ENCODE assay signal across 16 mouse cellular contexts in the genomic region with DNA sequence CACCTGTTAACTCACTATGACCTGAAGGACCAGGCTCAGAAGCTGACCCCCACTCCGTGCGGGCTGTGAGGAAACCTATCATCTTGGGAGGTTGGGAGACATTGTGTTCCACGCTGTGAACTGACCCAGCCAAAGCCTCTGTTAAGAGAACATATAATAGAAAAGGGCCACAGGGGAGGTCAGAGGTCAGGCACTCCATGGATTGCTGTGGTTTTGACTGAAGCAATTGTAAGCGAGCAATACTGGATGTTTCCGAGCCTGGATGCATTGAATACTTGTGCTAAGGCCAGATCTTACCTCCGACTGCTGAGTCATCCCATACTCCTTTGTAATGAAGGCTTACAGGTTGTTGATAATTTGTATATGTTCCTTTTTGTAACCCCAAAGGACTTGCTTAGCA.
"Had no signal": no experiment of that assay in that cellular context is flagged by ENCODE, and none has a peak within 500 bp of the region (broad histone marks: within the 10 kb centered on the region; RNA-seq: fewer than 3 reads in every experiment).

No protein-coding gene starts in this region.

- H3K4me3 ChIP-seq: kidney, embryonic 15.5 days; left cerebral cortex, adult 2 months; limb, embryonic 12.5 days; liver, embryonic 13.5 days; lung, embryonic 15.5 days; megakaryocyte, embryonic 14.5 days; midbrain, embryonic 15.5 days; neural tube, embryonic 12.5 days had no signal

- H3K9me3 ChIP-seq: kidney, embryonic 15.5 days; limb, embryonic 12.5 days; liver, embryonic 13.5 days; lung, embryonic 15.5 days; midbrain, embryonic 15.5 days; neural tube, embryonic 12.5 days had no signal

- H3K4me2 ChIP-seq: kidney, embryonic 15.5 days; limb, embryonic 12.5 days; liver, embryonic 13.5 days; lung, embryonic 15.5 days; midbrain, embryonic 11.5 days; midbrain, embryonic 15.5 days; neural tube, embryonic 12.5 days had no signal

- H3K4me1 ChIP-seq: kidney, embryonic 15.5 days; limb, embryonic 12.5 days; liver, embryonic 13.5 days; megakaryocyte, embryonic 14.5 days; midbrain, embryonic 15.5 days; neural tube, embryonic 12.5 days had no signal

- H3K9ac ChIP-seq: kidney, embryonic 15.5 days; limb, embryonic 12.5 days; liver, embryonic 13.5 days; liver, postnatal 0 days; lung, embryonic 15.5 days; midbrain, embryonic 15.5 days; neural tube, embryonic 12.5 days had no signal

- H3K36me3 ChIP-seq: kidney, embryonic 15.5 days; limb, embryonic 12.5 days; liver, embryonic 13.5 days; lung, embryonic 15.5 days; midbrain, embryonic 15.5 days; neural tube, embryonic 12.5 days had no signal

- H3K27ac ChIP-seq: kidney, embryonic 15.5 days; left cerebral cortex, adult 2 months; limb, embryonic 12.5 days; liver, embryonic 13.5 days; lung, embryonic 15.5 days; macrophage; midbrain, embryonic 15.5 days; neural tube, embryonic 12.5 days had no signal

- H3K27me3 ChIP-seq: kidney, embryonic 15.5 days; liver, embryonic 13.5 days; lung, embryonic 15.5 days; midbrain, embryonic 15.5 days; neural tube, embryonic 12.5 days had no signal

- ATAC-seq: liver, postnatal 0 days; midbrain, embryonic 15.5 days had no signal

- DNase-seq: kidney, postnatal 14 days; liver; liver, embryonic 13.5 days; liver, postnatal 0 days; lung, postnatal 14 days; spleen, adult 18-20 months; thymus, postnatal 36 days had no signal
